Mouse (Mus musculus) hindlimb bud, embryonic 11.5 days (tissue): Measurements from ENCODE around the gene Inmt.
"Not testable (repeated sequence)": the region's sequence is repeated elsewhere in the genome, so short reads cannot be mapped to it uniquely, and the experiment has no call there.

ENCODE experiments used
- DNase-seq: peaks from one replicate; pipeline ENCODE4 v3.0.0-alpha.2; 2012; ENCODE audit warnings: low read depth, low spot score; ENCODE audit errors: extremely low spot score

The Inmt gene

GRCm38 (mm10) chr6:55174741-55175181, at the start of gene Inmt:
Gene Inmt (minus strand): TSS chr6:55175043.
- no peak for DNase-seq

- no peak for DNase-seq
Measured at GRCm38 (mm10) chr6:55223986-55224385, 49.1 kb upstream of the Inmt start.

GRCm38 (mm10) chr6:55218232-55218631, 43.4 kb upstream of the Inmt start:
- DNase-seq: no peak

GRCm38 (mm10) chr6:55214541-55214940, 39.7 kb upstream of the Inmt start:
- no peak for DNase-seq

GRCm38 (mm10) chr6:55210423-55211365, 35.9 kb upstream of the Inmt start:
- DNase-seq: no peak

GRCm38 (mm10) chr6:55207786-55208185, 32.9 kb upstream of the Inmt start:
- DNase-seq: no peak

DNA sequence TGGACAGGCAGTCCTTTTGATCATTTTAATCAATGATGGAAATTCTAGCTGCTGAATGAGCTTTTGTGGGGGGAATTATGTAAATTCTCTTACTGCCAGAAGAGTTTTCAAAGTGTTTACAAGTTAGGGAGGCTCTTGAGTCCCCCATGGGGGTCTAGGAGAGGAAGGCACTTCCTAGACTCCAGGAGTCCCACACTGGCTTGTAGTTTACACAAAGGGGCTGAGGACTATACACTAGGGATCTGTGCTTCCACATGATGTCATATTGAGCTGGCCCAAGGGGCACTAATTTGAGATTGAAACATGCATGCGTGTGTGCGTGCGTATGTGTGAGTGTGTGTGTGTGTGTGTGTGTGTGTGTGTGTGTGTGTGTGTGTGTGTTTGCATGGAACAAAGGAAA, 29.1 kb upstream of the Inmt start:
- no peak for DNase-seq

DNA sequence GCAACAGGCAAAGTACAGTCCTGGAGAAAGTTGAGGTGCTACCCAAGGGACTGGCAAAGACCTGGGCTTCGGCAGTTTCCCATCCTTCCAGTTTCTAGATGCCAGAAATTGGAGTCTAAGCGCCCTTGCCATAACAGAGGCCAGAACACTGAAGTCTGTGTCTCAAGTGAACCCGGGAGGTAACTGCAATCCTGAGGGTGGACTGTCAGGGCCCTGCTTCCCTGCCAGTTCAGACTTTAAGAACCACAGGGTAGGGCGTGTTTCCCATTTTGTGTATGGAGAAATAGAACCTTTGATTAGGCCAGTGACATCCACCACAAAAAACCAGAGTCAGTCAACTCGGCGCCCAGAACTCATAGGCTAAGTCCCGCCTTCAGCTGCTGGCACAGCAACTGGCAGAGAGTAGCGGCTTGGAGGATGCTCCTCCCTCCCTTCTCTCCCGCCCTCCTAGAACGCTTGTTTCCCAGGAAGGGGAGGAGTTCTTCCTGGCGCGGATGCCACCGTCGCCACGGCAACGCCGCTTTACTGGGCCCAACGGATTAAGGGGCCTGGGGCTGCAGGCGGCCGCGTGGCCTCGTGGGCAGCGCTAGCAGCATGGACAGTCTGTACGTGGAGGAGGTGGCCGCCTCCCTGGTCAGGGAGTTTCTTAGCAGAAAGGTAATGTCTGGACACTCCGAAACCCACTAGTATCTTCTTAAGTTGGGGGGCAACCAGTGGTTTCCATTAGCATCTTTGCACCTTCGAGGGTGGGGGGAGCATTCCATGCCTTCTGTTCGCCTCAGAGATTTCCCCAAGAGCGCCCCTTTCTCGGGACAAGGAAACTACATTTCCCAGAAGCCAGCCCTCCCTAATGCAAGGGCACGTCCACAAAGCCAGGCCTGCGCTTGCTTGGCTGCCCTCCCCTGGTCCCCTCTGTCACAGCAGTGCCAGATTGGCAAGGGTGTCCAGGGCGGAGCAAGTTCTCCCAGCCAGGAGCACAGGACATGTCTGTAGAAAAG, 28.4 kb upstream of the Inmt start, which contains the start of gene Mindy4:
Mindy4 (plus strand) TSS at position 471 of the 998 bp plus-strand sequence.
- DNase-seq: peak; percentile 67

DNA sequence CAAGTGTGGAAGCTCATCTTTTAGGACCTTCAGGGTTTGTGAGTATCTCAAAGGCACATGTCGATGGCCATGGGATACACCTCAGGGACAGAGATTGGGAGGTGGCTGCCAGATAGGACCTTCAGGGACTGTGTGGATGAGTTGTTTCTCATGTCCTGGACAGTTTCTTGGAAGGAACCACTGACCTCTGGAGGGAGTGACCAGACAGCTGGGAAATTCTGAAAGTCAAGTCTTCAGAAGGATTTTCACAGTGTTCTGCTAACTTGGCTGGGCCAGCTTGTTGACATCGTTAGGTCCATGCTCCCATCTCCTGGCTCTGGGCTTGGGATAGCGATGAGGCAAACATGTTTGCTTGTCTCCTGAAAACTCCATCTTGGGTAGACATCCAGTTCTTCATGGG, 24.2 kb upstream of the Inmt start:
- DNase-seq: no peak

DNA sequence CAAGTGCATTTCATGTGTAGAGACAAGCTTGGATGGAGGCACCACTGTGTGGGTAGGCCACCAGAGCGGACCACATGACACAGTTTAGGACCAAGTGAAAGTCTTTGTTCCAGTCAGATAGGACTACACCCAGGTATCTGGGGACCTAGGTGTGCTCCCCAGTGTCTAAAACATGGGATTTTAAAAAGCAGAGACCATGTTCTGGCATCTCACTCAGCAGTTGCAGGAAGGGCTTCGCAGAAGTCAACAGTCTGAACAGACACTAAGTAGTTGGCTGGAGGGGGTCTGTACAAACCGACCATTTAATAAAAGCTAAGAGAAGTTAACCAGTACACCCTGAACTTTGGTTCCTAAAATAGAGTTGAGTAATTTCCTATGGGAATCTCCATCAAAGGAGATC, 18.3 kb upstream of the Inmt start:
- no peak for DNase-seq

DNA sequence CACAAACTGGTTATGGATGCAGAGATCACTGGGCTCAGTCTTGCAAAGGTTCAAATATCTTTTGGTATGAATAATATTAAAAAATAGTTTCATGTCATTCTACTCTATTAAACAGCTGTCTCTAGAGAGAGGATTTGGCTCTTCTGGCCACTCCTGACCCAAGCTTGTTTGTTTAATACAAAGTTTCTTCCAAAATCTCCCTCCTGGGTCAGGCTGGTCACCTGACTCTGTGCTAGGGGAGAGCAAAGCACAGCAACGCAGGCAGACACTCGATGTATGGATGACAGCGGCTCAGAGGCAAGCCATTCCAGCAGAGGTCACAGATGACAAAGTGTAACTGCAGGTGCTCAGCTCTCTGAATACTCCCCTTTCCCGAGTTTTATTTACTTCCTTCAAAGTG, 16.7 kb upstream of the Inmt start:
- DNase-seq: no peak

DNA sequence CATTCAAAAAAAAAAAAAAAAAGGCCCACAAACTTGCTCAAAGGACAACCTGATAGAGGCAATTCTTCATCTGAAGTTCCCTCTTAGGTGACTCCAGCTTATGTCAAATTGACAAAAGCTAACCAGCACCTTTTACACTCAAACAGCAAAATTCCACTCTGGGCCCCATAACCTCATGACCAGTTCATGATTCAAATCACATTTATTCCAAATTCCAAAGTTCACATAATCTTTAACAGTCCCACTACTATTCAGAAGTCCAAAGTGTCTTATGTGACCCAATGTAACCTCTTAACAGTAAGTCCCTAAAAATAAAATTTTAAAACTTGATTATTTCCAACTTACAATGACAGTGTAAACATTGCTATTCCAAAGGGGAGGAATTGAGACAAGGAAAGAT, 14.6 kb upstream of the Inmt start:
- DNase-seq: no peak

- not testable (repeated sequence) for DNase-seq
Measured at GRCm38 (mm10) chr6:55187827-55188226, 13.0 kb upstream of the Inmt start.

GRCm38 (mm10) chr6:55182655-55183430, 8.0 kb upstream of the Inmt start:
- DNase-seq: no peak

- no peak for DNase-seq
Measured at GRCm38 (mm10) chr6:55179560-55179959, 4.7 kb upstream of the Inmt start.

DNA sequence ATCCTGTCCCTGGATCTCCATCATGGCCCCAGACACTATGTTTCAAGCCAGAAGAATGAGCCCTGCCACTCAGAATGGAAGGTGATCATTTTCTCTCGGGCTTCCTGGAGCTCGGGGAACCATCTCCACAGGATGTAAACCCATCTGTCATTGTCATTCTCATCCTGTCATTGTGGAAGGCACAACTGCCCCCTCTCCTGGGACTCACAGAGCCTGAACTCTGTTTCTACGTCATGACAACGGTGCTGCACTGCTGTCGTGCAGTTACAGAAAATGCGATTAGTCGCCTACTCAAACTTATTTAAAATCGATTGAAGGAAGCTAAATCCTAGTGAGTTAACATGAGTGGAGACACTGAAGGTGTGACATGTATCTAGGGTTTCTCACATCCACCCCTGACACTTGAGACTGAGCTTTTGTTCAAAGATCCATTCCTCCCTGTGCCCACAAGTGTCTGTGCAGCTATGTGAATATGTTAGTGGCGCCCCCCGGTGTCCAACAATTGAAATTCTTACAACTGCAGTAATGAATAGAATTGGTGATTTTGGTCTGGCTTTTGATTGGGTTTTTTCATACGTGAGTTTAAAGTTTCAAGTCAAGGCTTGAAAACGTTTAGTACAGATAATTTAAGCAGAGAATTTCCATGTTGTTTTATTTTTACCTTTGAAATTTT, 2.4 kb upstream of the Inmt start:
- no peak for DNase-seq

DNA sequence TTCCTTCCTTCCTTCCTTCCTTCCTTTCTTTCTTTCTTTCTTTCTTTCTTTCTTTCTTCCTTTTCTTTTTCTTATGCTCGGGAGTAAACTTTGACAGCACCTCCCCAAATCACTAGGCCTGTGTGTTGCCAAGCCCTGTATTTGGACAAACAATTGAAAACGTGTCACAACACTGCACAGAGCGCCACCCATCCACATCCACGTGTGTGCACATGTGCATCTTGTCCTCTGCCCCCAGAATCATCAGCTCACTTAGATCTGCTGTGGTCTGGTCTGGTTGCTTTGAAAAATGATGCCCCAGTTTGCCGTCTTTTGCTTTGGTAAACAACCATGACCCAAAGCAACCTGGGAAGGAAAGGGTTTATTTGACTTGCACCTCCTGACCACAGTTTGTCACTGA, 1.0 kb upstream of the Inmt start:
- DNase-seq: no peak

DNA sequence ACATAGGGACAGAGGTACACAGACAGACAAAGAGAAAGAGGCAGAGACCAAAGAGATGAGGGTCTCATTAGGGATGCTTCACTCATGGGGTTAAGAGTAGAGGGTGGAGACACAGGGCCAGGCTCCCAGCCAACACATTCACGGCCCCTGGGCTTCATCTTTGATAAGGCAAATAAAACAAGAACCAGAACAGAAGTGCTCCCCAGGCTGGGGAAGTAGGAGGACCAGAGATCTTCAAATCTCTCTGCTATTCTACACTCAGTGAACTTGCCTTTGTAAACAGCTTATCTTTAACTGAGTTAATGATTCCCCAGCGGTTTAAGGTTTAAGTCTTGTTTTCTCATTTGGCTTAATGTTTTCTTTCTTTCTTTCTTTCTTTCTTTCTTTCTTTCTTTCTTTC, 613 bp upstream of the Inmt start:
- DNase-seq: no peak

DNA sequence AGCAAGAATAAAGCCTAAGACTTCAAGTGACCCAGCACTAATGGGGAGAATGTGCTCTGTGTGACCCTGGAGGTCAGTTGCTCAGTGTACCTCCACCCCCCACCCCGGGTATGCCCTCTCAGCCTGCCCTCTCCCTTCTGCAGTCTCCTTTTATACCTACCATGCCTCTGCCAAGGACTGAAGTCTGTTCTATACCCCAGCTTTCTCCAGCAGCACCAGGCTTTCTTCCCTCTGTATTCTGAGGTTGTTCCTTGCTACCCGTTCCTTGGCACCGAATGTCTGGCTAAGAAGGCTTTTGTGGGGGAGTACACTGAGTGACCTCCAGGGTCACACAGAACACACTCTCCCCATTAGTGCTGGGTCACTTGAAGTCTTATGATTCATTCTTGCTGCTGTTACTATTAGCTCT, 898 bp downstream of the Inmt start:
- DNase-seq: no peak

GRCm38 (mm10) chr6:55173171-55173570, 1.7 kb downstream of the Inmt start:
- DNase-seq: no peak
